Mouse (Mus musculus): ENCODE measurements at regions not wholly inside any gene's neighbourhood (a gene's known extent, or its start where the extent isn't known, plus 50 kb on each side); places are given as distances from the start of the nearest gene placed in this dataset.
"Not testable (repeated sequence)": the region's sequence is repeated elsewhere in the genome, so short reads cannot be mapped to it uniquely, and the experiment has no call there.

- DNase-seq: peak; percentile 4 to 66
Observed at GRCm38 (mm10) chr15:89730320-89730719, 111.3 kb downstream of the Syt10 start.

DNA sequence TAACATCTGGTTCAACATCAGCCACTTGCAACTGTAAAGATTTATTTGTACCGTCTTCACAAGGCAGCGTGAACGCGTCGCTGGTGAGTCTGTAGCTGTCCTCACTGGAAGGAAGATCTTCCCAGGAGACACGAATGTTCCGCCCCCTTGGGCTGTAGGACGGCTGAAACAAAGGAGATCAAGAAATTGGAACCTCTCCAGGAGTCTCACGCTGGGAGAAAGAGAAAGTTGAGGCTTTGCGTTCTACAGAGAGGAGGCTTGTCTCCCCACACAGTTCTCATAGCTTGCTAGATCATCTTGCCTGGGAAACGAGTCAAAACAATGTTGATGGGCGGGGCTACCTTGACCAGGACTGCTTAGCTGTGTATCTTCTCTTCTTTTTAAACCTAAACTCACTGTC lies 117.3 kb downstream of the Syt10 start:
- DNase-seq: no peak

- peak; percentile 2 to 13 for DNase-seq
Observed at GRCm38 (mm10) chr15:89697221-89697620, 105.5 kb upstream of the Rabl2 start.

DNA sequence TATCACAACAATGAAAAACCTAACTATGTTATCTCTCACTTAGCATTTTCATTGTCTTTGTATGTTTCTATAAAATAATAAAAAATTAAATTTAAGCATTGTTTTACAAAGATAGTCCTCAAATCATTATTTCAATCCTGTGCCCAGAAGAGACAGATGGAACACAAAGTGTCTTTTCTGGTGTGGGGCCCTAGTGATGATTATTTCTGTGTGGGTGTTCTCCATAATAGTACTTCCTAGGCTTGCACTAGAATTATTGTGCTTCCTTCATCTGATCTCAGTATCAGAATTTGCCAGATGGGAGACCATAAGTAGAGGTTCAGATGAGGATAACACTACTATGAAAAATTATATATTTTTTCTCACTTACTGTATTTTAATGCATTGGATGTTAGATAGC lies 84.6 kb upstream of the Rabl2 start:
- DNase-seq: no peak

GRCm38 (mm10) chr15:89656558-89656957 lies 64.8 kb upstream of the Rabl2 start:
- not testable (repeated sequence) for DNase-seq
